Mouse (Mus musculus): ENCODE results near the gene Spem2.
"Not testable (repeated sequence)": the region's sequence is repeated elsewhere in the genome, so short reads cannot be mapped to it uniquely, and the experiment has no call there.

Spem2 gene

DNA sequence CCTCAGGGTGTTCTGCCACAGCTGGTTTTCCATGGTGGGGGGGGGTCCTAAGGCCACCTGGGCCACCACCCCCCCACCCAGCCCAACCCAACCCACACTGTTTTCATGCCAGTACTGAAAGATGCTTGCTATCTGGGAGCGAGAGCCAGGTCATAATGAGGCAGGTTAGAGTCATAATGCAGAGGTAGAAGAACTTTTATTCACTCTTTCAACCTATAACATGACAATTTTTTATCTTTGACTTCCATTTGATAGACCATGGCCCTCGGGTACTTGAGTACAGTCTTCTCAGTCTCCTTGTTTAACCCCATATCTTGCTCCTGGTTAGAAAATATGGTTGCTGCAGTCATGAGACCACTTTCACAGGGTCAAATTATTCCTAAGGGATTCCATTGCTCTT, at the start of gene Spem2:
Gene Spem2, minus strand, starts transcription at position 101 of the 400 bp plus-strand sequence.
- no peak for DNase-seq

DNA sequence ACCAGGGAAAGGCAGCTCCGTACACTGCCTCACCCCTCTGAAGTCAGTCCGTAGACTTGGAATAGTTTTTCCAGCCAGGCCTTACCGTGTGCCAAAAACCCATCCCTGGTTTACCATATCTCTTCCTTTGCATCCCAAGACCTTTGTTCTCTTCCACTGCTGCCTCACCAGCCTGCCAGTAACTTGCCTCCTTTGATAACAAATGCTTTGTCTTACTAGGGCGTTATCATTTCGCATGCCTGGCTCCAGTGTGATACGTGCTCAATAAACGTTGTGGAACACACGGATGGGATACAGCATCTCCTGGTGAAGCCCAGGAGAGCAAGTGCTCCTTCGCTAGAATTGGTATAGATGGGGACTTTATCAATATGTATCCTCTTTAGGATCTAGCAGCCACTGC, 49.1 kb upstream of the Spem2 start:
- no peak for DNase-seq

DNA sequence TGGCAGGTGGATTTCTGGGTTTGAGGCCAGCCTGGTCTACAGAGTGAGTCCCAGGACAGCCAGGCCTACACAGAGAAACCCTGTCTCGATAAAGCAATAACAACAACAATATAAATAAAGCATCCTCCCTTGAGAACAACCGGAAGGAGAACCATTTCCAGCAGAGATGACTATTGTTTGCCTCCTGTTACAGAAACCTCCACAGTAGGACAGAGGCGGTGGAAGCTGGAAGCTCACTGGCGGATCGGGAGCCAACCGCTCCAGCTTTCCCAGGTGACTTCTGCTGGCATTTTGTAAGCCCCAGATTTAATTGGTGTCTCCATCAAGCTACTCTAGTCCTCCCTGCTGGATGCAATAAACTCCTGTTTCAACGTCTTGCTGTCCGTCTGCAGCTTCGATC, 47.3 kb upstream of the Spem2 start:
- no peak for DNase-seq

DNA sequence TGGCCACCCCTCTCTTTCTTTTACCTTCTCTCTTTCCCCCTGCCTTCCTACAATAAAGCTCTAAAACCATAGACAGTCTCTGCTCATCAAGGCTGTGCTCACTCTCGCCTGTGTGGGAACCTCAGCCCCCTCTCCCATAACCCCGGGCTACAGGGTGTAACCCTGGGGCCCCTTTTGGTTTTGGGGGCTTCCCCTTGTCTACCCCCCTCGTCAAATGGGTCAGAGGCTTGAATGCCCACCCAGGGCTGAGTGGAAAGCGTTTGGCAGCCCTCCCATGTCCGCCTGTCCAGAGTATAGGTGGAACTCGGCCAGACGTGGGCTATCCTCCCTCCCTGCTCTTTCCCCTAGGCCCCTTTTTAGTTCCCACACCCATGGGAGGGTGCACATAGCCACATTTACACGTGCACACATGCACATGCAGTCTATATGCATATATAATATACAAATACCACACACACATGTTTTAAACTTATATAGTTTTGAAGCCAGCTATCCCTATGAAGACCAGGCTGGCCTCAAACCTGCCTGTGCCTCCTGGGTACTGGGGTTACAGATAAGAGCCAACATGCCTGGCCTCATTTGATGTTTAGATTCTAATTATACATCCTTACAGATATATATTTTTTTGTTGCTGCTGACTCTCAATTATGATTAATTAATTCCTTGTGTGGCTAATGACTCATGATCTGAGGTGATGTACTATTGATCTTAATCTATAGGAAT, 46.0 kb upstream of the Spem2 start:
- no peak for DNase-seq

DNA sequence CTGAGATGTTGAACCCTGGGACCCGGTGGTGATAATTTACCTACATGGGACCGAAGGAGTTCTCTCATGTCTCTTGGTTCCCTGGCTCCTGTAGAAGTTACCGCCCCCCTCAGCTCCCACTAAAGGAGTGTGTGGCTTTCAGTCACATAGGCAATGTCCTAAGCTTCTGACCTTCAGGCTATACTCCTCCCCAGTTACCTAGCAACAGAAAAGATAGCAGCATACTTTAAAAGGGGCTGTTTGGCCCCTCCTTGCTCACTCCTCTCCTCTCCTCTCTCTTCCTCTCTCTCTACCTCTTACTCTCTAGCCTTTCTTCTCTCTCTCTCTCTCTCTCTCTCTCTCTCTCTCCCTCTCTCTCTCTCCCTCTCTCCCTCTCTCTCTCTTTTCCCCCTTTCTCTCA, 45.5 kb upstream of the Spem2 start:
- not testable (repeated sequence) for DNase-seq

DNA sequence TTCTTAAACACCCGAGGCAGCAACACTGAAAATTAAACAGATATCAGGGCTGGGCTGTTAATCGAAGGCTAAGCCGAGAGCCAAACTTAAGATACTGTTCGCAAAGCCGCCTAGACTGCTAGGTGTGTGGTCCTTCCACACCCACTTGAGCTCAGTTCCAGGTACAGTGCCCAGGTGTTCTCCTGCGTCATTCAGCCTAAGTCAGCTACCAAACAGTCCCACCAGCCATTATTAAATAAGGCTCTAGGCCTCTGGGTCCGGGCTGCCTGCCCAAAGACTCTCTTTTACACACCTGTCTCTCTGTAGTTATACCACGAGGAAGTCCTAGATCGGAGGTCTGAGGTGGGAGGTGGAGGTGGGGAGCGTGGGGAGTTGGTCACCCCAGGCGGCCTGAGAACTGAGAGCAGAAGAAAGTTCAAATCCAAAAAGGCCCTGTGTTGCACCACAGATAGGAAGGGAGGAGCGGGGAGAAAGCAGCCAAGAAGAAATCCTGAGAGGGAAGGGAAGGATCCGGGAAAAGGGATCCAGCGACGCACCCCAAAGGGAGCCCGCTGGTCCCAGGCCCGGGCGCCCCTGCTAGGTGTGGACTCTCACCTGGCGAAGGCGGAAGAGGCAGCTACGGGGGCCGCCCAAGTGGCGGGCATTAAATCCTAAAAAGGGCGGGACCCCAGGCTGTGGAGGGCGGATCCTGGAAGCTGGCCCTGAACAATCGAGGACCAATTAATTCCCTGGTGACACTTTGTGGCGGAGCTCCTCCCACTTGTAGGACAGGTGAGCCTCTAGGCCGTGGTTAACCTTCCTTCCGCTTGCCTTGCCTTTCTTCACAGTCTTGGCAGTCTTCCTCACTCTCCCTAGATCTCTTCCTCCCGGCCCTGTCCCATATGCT, 40.1 kb upstream of the Spem2 start, which contains the start of gene Tnk1:
Gene Tnk1, minus strand, starts transcription at position 618 of the 886 bp plus-strand sequence.
- no peak for DNase-seq

DNA sequence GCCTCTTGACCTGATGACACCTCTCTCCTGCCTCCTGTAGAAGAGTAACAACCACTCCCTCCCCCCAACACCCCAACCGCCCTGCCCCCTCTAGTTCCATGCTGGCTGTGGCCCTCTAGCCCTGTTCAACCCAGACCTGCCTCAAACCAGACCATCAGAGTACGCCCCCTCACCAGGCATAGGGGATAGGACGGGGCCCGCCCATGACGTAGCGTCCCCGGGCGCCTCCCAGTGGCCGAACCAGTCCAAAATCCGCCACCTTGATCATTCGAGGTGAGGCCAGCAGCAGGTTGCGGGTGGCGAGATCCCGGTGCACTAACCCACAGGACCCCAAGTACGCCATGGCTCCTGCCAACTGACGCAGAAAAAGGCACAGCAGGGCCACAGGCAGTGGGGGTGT, 37.1 kb upstream of the Spem2 start:
- peak; percentile 56 for DNase-seq

DNA sequence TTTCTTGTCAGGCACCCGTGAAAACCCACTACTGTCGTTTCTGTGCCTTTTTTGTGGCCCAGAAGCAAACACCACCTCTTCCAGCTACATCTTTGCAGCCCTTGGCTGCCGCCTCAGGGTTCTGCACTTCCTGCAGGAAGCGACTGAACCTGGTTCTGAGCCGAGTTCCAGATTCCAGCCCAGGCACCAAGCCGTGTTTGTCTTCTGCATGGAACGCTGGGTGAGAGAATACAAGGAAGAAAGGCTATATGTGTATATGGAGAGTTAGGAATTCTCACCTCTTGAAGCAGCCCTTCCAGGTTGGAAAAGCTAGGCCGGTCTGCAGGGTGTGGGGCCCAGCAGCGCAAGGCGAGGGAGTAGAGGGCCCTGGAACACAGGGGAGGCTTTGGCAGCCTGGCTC, 36.4 kb upstream of the Spem2 start:
- DNase-seq, result no peak

DNA sequence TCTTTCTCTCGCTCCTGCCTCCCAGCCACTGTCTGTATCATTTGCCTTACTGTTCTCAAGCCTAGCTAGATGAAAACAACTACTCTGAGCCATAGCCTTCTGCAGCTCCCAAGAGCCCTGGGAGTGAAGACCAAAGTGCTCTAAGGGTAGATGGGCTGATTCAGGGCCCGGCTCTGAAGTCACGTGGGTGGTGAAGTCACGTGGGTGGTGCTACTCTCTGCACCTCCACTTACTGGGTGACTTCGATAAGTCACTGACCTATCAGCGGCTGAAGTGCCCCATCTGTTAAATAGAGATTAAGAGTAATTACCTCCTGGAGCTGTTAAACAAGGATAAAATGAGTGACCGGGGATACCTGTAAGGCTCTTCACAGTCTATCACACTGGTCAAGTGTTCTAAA, 35.7 kb upstream of the Spem2 start:
- DNase-seq, result no peak

DNA sequence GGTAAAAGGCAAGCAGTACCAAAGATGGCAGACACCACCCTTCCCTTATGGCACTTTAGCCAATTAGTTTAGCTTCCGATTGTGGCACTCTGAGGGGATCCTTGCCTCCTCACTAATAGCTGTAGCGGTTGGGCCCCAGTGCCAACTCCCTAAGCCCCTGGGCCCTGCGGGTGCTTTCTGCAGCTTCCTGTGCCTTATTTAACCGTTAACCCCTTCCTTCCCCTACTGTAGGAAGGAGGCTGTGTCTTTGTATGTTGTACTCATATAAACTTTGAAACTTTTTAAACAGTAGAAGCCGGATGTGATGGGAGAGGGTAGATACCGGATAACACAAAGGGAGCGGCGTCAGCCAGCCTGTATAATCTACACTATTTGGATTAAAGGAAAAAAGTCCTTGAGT, 32.5 kb upstream of the Spem2 start:
- DNase-seq, result no peak

DNA sequence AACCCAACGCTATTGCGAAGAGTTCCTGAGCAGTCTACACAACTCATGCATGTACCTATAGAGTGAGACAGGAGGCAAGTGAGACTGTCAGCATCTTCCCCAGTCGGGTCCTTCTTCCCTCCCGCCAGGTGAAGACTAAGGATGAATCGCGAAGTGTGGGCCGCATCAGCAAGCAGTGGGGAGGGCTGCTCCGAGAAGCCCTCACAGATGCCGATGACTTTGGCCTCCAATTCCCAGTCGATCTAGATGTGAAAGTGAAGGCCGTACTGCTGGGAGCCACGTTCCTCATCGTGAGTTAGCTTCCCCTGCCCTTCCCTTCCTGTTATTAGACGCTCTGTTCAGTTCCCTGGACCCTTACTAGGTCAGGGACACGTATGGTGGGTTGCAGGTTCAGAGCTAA, 31.6 kb upstream of the Spem2 start:
- peak; percentile 28 for DNase-seq

DNA sequence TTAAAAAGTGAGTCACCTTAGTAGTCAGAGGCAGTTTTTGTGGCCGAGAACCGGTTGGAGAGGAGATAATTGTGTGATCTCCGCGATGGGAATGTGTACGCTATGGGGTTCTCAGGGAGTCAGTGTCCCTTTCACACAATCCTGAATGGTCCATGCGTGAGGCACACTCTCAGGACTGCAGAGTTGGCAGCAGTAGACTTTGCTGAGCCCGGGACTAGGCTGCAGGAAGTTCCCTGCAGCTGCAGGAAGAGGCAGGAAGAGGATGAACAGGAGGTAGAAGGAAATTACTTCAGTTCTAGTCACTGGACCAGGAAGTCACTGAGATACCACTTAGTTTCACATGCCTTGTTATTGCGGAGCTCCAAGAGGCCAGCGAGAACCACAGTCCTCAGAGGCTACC, 30.9 kb upstream of the Spem2 start:
- DNase-seq, result peak; percentile 26

DNA sequence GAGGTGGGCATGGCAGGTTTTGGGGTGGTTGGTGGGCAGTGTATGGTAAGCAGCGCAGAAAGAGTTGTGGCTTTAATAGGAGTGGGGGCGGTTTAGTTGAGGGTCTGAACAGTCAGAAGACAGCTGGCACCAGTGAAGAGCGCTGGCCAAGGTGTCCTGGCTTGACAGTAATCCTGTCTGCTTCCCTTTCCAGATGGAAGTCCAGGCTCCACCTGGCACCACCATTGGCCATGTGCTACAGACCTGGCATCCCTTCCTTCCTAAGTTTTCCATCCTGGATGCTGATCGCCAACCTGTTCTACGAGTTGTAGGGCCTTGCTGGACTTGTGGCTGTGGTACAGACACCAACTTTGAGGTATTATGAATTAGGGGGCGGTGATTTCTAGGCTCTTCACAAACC, 29.8 kb upstream of the Spem2 start:
- DNase-seq, result peak; percentile 86

DNA sequence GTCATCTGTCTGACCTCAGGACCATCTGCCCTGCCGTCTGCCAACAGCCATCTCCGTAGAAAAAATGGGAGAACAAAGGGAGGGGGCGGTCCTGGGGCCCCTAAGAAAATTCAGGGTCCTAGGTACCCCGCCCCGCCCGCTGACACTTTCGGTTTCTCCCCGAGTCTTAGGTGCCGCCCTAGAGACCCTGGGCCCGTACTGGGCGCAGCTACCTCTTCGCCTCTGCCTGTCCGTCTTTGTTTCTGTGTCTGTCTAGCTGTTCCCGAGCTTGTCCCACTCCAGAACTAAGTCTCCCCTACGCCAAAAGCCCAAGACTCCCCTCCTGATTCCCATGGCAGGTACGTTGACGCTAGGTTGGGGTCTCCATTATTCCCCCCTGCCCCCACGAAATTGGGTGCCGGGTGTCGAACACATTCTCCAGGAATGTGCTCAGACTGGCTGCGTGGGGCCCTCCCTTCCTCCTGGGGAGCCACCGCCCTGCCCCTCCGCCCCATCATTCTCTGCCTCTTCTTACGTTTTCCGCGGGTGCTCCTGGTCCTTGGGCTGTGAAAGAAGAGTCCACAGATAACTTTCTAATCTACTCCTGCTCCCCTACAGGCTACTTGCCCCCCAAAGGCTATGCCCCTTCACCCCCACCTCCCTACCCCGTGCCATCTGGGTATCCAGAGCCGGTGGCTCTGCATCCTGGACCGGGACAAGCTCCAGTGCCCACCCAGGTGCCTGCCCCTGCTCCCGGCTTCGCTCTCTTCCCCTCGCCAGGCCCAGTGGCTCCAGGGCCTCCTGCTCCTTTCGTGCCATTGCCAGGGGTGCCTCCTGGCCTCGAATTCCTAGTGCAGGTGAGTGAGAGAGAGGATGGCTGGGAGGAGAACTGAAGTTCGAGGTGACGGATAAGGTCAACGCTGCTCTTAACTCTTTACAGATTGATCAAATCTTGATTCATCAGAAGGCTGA, 28.7 kb upstream of the Spem2 start:
- DNase-seq, result peak; percentile 57

DNA sequence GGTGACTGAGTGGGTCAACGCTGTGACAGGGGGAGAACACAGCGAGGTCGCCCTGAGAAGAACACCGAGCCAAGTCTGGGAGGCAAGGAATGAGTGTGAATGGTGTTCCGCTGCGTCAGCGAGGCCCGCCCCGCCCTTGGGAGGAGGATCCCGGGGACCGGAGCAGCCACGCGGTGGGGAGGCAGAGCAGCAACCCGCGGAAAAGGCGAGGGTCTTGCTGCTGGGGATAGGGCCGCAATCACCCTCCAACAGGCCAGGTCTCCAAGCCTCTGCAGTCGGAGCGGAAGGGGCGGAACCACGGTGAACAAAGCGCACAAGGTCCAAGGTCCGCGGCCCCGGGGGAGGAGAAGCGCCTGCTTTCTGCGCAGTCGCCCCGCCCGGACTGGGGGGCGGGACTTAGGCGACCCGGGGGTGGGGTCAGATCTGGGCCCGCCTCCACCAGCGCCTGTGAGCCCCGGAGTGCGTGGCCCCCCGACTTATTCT, 28.0 kb upstream of the Spem2 start, which contains the start of gene Plscr3:
Gene Plscr3, plus strand, starts transcription at position 179 of the 483 bp plus-strand sequence.
- peak; percentile 92 for DNase-seq

DNA sequence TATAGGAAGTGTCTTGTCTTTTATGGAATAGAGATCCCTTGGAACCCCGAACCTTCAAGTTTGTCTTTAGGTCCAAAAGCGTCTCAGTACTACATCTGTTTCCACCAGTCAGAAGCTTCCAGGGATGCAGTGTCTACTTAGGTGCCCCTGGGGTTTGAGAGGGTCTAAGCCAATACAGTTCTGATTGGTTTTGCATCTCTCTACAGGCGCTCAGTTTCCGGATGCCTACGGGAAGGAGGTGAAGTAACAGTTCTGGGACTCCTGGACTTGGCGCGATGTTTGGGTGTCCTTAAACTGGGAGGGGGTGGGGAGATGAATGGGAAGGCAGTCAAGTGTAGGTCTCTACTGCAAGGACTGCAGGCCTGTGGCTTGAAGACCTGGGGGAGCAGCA, 20.4 kb upstream of the Spem2 start:
- DNase-seq, result no peak

DNA sequence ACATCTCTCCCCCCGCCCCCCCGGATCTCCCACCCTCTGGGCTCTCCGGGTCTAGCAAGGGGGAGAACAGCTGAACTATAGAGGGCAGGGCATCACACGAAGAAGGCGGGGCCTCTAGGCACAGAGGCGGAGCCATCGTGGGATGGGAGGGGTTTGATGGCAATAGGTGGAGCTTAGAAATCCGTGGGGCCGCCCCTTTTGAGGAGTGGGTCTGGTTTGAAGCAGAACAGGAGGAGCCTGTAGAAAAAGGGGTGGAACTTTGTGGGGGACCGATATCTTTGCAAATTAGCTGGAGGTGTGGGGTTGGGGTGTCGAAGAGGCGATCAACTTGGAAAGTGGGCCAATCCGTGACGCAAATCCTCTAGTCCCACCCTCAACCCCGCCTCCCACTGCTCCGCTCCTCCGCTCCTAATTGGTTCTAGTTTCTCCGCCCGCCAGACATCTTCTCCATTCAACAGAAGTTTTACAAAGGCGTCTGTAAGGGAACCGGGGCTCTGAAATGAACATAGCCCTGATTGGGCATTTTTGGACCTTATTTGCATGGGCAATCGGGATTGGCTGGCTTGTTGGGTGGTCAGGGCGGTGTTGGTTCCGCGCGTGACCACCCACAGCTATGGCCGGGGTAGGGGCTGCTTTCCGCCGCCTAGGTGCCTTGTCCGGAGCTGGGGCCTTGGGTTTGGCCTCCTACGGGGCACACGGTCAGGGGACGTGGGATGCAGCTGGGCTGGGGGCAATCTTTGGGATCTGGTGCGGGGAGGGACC, 19.9 kb upstream of the Spem2 start, which contains the start of gene Tmem256:
Gene Tmem256, plus strand, starts transcription at position 563 of the 762 bp plus-strand sequence.
- peak; percentile 99 for DNase-seq

DNA sequence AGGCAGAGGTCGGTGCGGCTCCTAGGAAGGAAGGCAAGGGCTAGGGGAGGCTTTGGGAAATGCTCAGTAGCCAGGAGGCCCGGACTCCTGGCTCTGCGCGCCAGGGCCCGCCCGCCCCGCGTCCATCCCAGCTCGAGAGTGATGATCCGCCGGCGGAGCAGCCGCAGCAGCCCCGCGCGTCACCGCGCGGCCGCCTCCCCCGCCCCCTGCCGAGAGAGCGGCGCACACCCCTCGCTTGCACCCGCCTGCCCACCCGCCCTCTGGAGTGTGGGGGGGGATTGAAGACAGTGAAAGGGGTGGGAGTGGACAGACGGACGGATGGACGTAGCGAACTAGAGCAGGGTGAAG, 19.3 kb upstream of the Spem2 start, which contains the start of gene Nlgn2:
Gene Nlgn2, minus strand, starts transcription at position 181 of the 348 bp plus-strand sequence.
- no peak for DNase-seq

DNA sequence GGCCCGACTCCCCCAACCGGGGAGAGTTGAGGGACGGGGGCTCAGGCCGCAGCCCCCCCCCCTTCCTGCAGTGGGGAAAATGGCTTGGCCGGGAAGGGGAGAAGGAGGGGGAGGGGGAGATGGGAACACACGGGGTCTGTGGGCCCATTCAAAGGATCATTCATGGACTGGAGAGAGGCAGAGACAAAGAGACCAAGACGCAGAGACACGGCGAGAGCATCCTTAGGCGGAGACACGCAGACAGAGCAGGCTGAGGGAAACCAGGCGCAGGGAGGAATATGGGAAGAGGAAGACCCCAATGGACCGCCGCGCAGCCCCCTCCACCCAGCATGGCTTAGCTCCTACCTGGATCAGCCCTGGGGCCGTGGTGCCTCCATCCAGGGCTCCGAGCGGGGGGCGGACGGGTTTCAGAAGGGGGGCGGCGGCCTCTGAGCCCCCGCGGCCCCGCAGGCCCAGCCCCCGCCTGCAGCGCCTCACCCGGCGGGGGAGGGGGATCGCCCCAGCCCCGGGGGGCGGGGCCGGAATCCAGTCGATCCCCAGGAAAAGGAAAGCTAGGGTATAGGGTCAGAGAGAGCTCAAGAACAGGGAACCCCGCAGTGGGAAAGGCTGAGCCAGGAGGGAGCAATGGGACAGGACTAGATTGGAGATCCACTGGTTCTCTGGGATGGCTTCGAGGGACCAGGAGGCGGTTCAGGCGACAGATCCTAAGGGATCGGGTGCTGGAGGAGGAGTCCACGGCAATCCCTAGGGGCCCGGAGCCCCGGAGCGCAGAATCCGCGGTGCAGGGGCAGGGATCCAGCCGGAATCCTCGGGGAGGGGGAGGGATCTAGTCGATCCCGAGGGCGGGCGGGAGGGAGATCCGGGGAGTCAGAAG, 18.7 kb upstream of the Spem2 start:
- DNase-seq, result peak; percentile 77

DNA sequence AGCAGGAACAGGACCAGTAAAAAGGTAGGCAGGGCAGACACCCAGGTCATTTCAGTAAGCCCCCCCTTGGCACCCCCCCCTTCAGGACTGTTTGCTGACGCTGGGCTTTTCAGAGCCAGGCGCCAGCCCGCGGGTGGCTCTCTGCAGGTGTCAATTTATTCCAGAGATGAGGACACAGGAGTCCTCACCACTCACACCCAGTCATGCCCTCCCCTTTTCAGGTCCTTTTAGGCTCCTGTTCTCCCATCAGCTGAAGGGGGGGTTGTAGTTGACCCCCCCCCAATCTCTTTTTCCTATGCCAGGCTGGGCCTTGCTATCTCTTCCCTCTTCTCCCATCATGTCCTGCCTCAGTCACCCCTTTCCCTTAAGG, 17.7 kb upstream of the Spem2 start:
- no peak for DNase-seq

All from cerebellum, adult 9-10 months (tissue).